Mouse (Mus musculus): ENCODE data around the gene Plin3. TPM values are rescaled to one million over a fixed set of nuclear protein-coding genes. Genes with fewer than 3 reads are reported as not detected.

Gene Plin3
- total RNA-seq, 2 experiments from 2014 or later: 42.4 to 75.0 TPM

DNA sequence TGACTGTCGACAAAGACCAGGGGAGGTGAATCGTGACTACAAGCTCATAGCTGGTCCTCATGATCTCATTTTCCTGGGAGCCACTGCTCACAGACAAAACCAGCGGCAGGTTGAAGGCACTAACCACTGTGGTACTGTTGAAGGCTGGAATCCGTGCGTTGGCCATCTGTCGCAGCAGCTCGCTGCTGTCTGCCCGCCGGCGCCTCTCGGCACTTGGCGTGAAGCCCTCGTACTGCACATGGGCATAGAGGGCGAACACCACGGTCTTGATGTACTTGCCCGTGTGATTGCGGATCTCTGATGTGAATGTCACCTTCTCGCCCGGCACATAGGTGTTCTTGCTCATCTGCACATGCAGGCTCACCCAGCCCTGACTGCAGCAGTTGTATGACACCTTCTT, 1.6 kb upstream of the Plin3 start:
- peak; percentile 70 for DNase-seq
- H3K4me3 ChIP-seq: peak overlapping the region; percentile 72; the same call in 1 of the 2 replicates

GRCm38 (mm10) chr17:56293291-56293690, 618 bp upstream of the Plin3 start:
- H3K27ac ChIP-seq: peak overlapping the region; percentile 93
- H3K4me3 ChIP-seq: peak overlapping the region; percentile 72
- intact Hi-C loops (cut with DNase I): loop anchor here (2.0 kb wide), 1 partner anchor 30 kb away; no protein-coding TSS in a partner anchor
- TF ChIP-seq CTCF (IDR thresholded peaks at IDR 0.05): no peak
- no peak for DNase-seq

More for the DNA sequence above, 1.6 kb upstream of the Plin3 start:
- intact Hi-C loops (cut with DNase I): no loop called here
- peak overlapping the region; percentile 93 for H3K27ac ChIP-seq
- TF ChIP-seq CTCF (IDR thresholded peaks at IDR 0.05): no peak

- intact Hi-C loops (cut with DNase I): loop anchor here (2.0 kb wide), 2 partner anchors 29 to 59 kb away; no protein-coding TSS in a partner anchor
- no peak for DNase-seq
- no peak for TF ChIP-seq CTCF (IDR thresholded peaks at IDR 0.05)
- peak overlapping the region; percentile 72 for H3K4me3 ChIP-seq
- peak overlapping the region; percentile 93 for H3K27ac ChIP-seq
Measured at GRCm38 (mm10) chr17:56291826-56292475, 722 bp downstream of the Plin3 start.

DNA sequence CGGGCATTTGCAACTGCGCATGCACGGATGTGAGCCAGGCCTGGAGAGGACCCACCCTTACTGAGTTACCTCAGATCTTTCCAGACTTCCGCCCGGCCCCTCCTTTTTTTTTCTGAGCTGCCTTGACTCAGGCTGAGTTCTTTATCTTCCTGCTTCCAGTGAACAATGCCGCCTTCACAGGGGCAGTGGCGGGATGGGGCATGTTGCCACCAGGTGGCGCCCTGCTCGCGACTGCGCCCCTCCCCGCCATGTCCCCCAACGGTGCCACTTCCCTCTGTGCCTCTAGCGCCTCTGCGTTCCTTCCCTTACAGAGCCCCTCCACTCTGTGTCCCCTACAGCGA, 1.5 kb downstream of the Plin3 start:
- peak overlapping the region; percentile 72 for H3K4me3 ChIP-seq
- intact Hi-C loops (cut with DNase I): loop anchor here (2.0 kb wide), 1 partner anchor 60 kb away; no protein-coding TSS in a partner anchor
- peak; percentile 98 for TF ChIP-seq CTCF (IDR thresholded peaks at IDR 0.05)
- DNase-seq: peak; percentile 94
- peak overlapping the region; percentile 93 for H3K27ac ChIP-seq

DNA sequence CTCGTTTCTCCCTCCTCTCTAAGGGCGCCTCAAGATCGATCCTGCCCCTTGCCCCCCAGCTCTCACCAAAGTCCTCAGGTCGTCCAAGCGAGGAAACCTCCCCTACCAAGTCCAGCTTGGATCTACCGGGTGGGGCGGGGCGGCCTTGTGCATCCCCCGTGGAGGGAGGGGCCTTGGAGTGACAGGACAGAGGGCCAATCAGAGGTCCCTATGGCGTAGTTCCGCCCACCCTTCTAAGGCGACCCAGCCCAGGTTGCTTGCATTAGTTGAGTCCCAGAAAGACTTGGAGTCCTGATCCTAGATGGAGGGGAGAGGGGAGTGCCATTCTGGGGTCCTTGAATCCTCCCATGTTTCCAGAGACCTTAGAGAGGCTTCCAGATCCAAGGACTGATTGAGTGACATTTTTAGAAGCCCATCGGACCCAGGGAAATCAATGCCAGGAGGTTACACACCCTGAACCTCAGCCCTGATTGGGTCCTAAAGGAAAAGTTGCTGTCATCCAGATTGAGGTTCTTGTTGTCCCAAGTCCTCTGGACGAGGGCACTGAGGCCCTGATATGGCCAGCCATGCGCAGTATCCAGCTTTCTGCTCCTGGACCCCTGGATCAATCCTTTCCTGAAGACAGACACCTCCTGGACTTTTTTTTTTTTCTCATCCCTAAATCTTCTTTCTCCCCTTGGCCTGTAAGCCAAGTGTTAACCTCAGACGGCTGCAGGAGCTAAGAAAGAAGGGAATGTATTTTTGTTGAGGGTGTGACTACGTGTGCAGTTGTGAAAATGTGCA, 2.1 kb downstream of the Plin3 start:
- peak overlapping the region; percentile 93 for H3K27ac ChIP-seq
- TF ChIP-seq CTCF (IDR thresholded peaks at IDR 0.05): no peak
- intact Hi-C loops (cut with DNase I): loop anchor here (2.0 kb wide), 1 partner anchor 60 kb away; no protein-coding TSS in a partner anchor
- peak overlapping the region; percentile 72 for H3K4me3 ChIP-seq
- DNase-seq: peak; percentile 96

- DNase-seq: peak; percentile 64
- intact Hi-C loops (cut with DNase I): loop anchor here (2.0 kb wide), 1 partner anchor 61 kb away; no protein-coding TSS in a partner anchor
- Histone ChIP-seq H3K27ac (peak overlapping the region; percentile 93), H3K4me3 (peak overlapping the region; percentile 72)
- TF ChIP-seq CTCF (IDR thresholded peaks at IDR 0.05): no peak
Measured at GRCm38 (mm10) chr17:56289371-56290331, 3.0 kb downstream of the Plin3 start.

- peak overlapping the region; percentile 93 for H3K27ac ChIP-seq
- TF ChIP-seq CTCF (IDR thresholded peaks at IDR 0.05): no peak
- peak overlapping the region; percentile 72 for H3K4me3 ChIP-seq
- DNase-seq: no peak
- intact Hi-C loops (cut with DNase I): no loop called here
Measured at GRCm38 (mm10) chr17:56288866-56289265, 3.8 kb downstream of the Plin3 start.

DNA sequence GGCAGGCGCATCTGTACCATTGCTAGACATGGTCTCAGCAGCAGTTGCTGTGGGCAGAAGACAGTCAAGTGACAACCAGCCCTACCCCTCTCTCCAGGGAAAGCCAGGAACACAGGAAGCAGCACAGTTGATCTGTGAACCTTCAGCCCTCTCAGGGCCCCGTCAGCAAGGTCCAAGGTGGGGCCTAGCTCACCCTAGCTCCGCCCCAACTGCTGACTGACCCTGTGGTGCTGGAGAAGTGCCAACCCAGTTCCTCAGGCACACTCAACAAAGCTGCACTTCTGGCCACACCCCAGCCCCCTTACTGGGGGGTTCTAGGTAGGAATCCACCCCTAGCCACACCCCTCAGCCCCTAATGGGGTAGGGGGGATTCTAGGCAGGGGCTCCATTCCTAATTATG, 4.8 kb downstream of the Plin3 start:
- Histone ChIP-seq H3K4me3 (peak overlapping the region; percentile 19), H3K27ac (peak overlapping the region; percentile 93)
- DNase-seq: peak; percentile 52
- intact Hi-C loops (cut with DNase I): no loop called here
- no peak for TF ChIP-seq CTCF (IDR thresholded peaks at IDR 0.05)

- intact Hi-C loops (cut with DNase I): no loop called here
Measured at GRCm38 (mm10) chr17:56285995-56286394, 6.7 kb downstream of the Plin3 start.

GRCm38 (mm10) chr17:56283316-56283715, 9.4 kb downstream of the Plin3 start:
- Histone ChIP-seq H3K4me3 (no peak overlapping the region), H3K27ac (peak overlapping the region; percentile 38)
- no peak for DNase-seq
- intact Hi-C loops (cut with DNase I): no loop called here
- no peak for TF ChIP-seq CTCF (IDR thresholded peaks at IDR 0.05)

More at GRCm38 (mm10) chr17:56285995-56286394, 6.7 kb downstream of the Plin3 start:
- peak; percentile 64 for DNase-seq
- Histone ChIP-seq H3K4me3 (0 out of 2 replicates have a peak overlapping the region, but pooled peaks have one; percentile 4), H3K27ac (peak overlapping the region; percentile 69)
- no peak for TF ChIP-seq CTCF (IDR thresholded peaks at IDR 0.05)

- no peak for TF ChIP-seq CTCF (IDR thresholded peaks at IDR 0.05)
- Histone ChIP-seq H3K27ac (peak overlapping the region; percentile 38), H3K4me3 (no peak overlapping the region)
- DNase-seq: no peak
- intact Hi-C loops (cut with DNase I): no loop called here
Measured at GRCm38 (mm10) chr17:56282802-56283201, 9.9 kb downstream of the Plin3 start.

GRCm38 (mm10) chr17:56281193-56281592, 11.5 kb downstream of the Plin3 start:
- Histone ChIP-seq H3K27ac (no peak overlapping the region), H3K4me3 (no peak overlapping the region)
- no peak for TF ChIP-seq CTCF (IDR thresholded peaks at IDR 0.05)
- DNase-seq: no peak
- intact Hi-C loops (cut with DNase I): no loop called here
